Mouse (Mus musculus) megakaryocyte, embryonic 14.5 days (primary cell): Measurements from ENCODE around the gene Ptgr1.

ENCODE experiments used
- FLI1 ChIP-seq: IDR thresholded peaks from 2 replicates; pipeline ENCODE4 v1.6.1; 2012; ENCODE audit warnings: low read length, inconsistent platforms, mixed read lengths
- GATA1 ChIP-seq: IDR thresholded peaks from 3 replicates; pipeline ENCODE4 v1.6.1; 2012; ENCODE audit warnings: mixed read lengths, low read length, inconsistent platforms, borderline replicate concordance

DNA sequence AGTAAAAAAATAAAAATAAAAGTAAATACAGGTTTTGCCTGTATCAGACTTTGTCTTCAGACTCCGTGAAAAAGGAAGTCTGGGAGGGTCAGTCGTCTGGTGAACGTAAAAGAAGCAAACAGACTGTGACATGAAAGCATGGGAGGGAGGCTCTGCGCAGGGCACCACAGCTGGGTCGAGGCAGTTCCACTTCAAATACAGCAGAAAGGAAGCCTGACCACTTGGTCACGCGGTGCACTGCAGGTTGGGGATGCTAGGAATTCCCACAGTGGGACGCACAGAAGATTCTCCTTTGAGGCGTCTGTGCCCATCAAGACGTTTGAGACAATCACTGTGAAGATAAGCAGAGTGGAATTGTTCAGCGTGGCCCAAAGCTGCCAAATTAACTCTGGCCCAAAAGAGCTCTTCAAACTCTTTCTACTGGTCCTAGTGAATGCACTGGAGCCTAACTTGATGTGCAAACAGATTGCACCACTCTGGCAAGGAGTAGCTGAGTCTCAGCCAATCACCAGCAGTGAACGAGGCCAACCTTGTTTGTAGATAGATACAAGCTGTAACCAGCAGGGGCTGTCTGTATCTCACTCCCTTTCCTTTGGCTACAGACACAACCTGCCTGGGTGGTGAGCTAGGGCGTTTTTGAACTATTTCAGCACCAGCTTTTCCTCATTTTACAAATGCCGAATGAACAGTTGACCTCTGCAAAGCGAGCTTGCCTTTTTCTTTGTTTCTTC, 52.0 kb downstream of the Ptgr1 start:
- TF ChIP-seq GATA1 = no peak
- no peak for TF ChIP-seq FLI1
